Mouse (Mus musculus): ENCODE measurements at regions not wholly inside any gene's neighbourhood (a gene's known extent, or its start where the extent isn't known, plus 50 kb on each side); places are given as distances from the start of the nearest gene placed in this dataset.
A peak's percentile ranks its signal among the peaks of the same experiment; 100 is the strongest.

- no peak overlapping the region for H3K4me2 ChIP-seq
- ATAC-seq (ENCODE audit: low read depth): no peak
- no peaks in the 10 kb centered on the region for H3K27me3 ChIP-seq
- no peak for DNase-seq
- WGBS (ENCODE audit: insufficient replicate concordance): 41% methylated on average over 5 of the region's 5 CpGs
- H3K4me3 ChIP-seq (replicated peaks): no peak overlapping the region
- no peaks in the 10 kb centered on the region for H3K36me3 ChIP-seq
- no peak overlapping the region for H3K9ac ChIP-seq
- no peaks in the 10 kb centered on the region for H3K9me3 ChIP-seq (replicated peaks)
- H3K27ac ChIP-seq: no peak overlapping the region
- H3K4me1 ChIP-seq (replicated peaks): no peaks in the 10 kb centered on the region
Observed at GRCm38 (mm10) chr4:110038696-110039095, 60.8 kb downstream of the Dmrta2 start.

DNA sequence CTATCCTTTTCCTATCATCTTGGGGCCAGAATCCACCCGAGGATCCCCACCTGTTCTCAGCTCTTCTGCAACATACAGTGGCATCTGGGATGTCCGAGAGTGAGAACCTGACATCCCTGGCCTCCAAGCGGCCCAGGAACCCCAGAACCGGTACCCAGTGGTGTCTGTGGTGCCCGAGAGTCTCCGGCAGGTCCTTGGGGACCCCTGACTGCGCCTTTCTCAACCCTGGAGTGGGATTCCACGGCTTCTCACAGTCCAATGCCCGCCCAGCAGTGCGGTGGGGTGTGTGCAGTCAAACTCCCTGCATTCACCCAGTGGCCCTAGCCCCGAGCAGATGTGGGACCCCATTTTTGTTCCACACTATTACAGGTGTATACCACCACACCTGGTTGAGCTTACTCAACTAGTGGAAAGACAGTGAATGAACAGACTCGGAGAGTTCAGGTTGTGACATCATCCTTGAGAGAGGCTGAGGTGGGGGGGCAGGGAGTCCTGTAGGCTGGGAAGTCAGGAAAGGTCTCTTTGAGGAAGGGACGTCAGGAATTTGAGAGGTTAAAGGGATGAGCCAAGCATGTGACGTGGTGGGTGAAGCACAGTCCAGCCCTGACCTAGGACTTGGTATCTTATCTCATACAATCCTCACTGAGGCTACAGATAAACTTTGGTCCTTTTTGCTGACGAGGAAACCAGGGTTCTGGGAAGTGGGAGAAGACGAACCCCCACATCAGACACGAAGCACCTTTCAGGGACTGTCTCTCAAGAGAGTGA lies 67.2 kb downstream of the Dmrta2 start:
- Histone ChIP-seq H3K27ac (no peak overlapping the region), H3K27me3 (no peaks in the 10 kb centered on the region), H3K4me3 (replicated peaks) (no peak overlapping the region), H3K9me3 (replicated peaks) (no peaks in the 10 kb centered on the region), H3K9ac (no peak overlapping the region), H3K36me3 (no peaks in the 10 kb centered on the region), H3K4me2 (no peak overlapping the region), H3K4me1 (replicated peaks) (no peaks in the 10 kb centered on the region)
- DNase-seq: no peak
- ATAC-seq (ENCODE audit: low read depth): no peak
- WGBS (ENCODE audit: insufficient replicate concordance): 54% methylated on average over 17 of the region's 17 CpGs

- Histone ChIP-seq H3K9ac (no peak overlapping the region), H3K27ac (no peak overlapping the region), H3K36me3 (no peaks in the 10 kb centered on the region), H3K27me3 (peaks cover under 1% of the 10 kb centered on the region; the same call in 1 of the 2 replicates), H3K9me3 (replicated peaks) (no peaks in the 10 kb centered on the region), H3K4me3 (replicated peaks) (no peak overlapping the region), H3K4me1 (replicated peaks) (peaks cover 4% of the 10 kb centered on the region), H3K4me2 (no peak overlapping the region)
- no peak for DNase-seq
- no peak for ATAC-seq (ENCODE audit: low read depth)
- WGBS (ENCODE audit: insufficient replicate concordance): 65% methylated on average over 12 of the region's 12 CpGs
Observed at GRCm38 (mm10) chr4:110045651-110046269, 67.9 kb downstream of the Dmrta2 start.

DNA sequence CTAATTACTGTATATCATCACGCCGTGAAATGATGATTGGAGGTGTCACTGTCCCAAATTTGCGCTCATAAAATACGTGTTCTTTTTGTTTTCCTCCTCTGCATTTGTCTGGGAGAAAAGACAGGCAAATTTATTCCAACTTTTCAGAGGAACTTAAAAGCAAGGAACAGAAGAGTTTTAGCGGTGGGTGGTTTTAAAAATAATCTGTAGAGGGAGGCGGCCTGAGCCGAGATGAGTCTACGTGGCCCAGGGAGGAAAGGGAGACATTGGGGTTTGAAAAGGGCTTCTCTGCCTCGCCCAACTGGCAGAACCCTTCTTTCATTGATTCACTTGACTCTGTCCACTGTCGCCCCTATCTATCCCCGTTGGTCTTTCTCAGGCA lies 68.4 kb downstream of the Dmrta2 start:
- Histone ChIP-seq H3K27ac (no peak overlapping the region), H3K36me3 (no peaks in the 10 kb centered on the region), H3K4me2 (no peak overlapping the region), H3K9ac (no peak overlapping the region), H3K4me1 (replicated peaks) (peaks cover 9% of the 10 kb centered on the region), H3K27me3 (peaks cover 6% of the 10 kb centered on the region; the same call in 1 of the 2 replicates), H3K4me3 (replicated peaks) (no peak overlapping the region), H3K9me3 (replicated peaks) (no peaks in the 10 kb centered on the region)
- no peak for DNase-seq
- WGBS (ENCODE audit: insufficient replicate concordance): 79% methylated on average over 11 of the region's 11 CpGs
- ATAC-seq (ENCODE audit: low read depth): no peak

DNA sequence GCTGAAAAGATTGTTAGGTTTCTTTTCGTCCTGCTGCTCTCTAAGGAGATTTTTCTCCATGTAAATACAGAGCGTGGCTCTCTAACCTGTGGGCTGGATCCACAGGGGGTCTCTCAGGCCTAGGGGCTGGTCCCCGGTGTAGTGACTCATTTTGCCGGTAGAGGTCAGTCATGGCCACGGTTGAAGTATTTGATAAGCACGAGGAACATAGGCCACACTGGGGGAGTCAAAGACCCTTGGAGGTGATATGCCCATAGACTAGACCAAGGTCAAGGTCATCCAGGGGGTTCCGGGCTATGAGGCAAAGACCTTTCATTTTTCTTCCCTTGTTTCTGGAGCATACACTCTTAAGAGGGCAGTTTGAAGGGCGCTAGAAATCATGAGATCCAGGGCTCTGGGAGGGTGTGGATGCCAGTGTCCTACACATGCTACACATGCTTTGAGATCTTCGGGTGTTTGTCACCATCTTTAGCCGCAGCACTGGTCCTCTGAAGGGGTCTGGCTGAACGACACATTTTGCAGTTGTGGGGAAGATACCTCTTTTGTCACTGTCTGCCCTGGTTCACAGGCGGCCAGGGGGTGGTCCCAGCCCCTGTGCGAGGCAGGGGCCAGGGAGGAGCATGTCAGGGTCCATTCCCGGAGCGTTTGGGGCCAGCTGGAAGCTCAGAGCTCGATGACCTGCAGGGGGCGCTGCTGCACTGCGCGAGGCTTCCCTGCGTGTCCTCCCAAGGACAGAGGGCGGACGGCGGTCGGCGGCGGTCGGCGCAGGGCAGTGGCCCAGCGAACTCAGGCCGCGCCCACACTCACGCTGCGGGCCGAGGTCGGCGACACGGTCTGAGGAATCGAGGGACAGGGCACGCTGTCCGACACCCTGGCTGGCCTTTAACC lies 72.8 kb downstream of the Dmrta2 start:
- no peak overlapping the region for H3K27ac ChIP-seq
- 0 out of 2 replicates have a peak overlapping the region, but pooled peaks have one; percentile 26 for H3K9ac ChIP-seq
- H3K27me3 ChIP-seq: peaks cover 16% of the 10 kb centered on the region
- peak; percentile 70 for ATAC-seq (ENCODE audit: low read depth)
- no peaks in the 10 kb centered on the region for H3K9me3 ChIP-seq (replicated peaks)
- peak overlapping the region; percentile 41 for H3K4me3 ChIP-seq (replicated peaks)
- DNase-seq: peak; percentile 40
- 4% methylated on average over 40 of the region's 40 CpGs for WGBS (ENCODE audit: insufficient replicate concordance)
- peak overlapping the region; percentile 63 for H3K4me2 ChIP-seq
- peaks cover 9% of the 10 kb centered on the region for H3K4me1 ChIP-seq (replicated peaks)
- H3K36me3 ChIP-seq: no peaks in the 10 kb centered on the region

- DNase-seq: no peak
- H3K9ac ChIP-seq: 0 out of 2 replicates have a peak overlapping the region, but pooled peaks have one; percentile 26
- H3K4me3 ChIP-seq (replicated peaks): peak overlapping the region; percentile 41
- peak overlapping the region; percentile 63 for H3K4me2 ChIP-seq
- ATAC-seq (ENCODE audit: low read depth): no peak
- no peaks in the 10 kb centered on the region for H3K36me3 ChIP-seq
- peaks cover 9% of the 10 kb centered on the region for H3K4me1 ChIP-seq (replicated peaks)
- 12% methylated on average over 12 of the region's 12 CpGs for WGBS (ENCODE audit: insufficient replicate concordance)
- H3K27ac ChIP-seq: no peak overlapping the region
- H3K9me3 ChIP-seq (replicated peaks): no peaks in the 10 kb centered on the region
- peaks cover 16% of the 10 kb centered on the region for H3K27me3 ChIP-seq
Observed at GRCm38 (mm10) chr4:110051281-110051665, 73.4 kb downstream of the Dmrta2 start.

GRCm38 (mm10) chr4:110051872-110052271 lies 74.0 kb downstream of the Dmrta2 start:
- Histone ChIP-seq H3K4me2 (no peak overlapping the region), H3K9me3 (replicated peaks) (no peaks in the 10 kb centered on the region), H3K4me3 (replicated peaks) (no peak overlapping the region), H3K27me3 (peaks cover 16% of the 10 kb centered on the region), H3K4me1 (replicated peaks) (peaks cover 9% of the 10 kb centered on the region), H3K27ac (no peak overlapping the region), H3K9ac (no peak overlapping the region), H3K36me3 (no peaks in the 10 kb centered on the region)
- WGBS (ENCODE audit: insufficient replicate concordance): 48% methylated on average over 10 of the region's 10 CpGs
- ATAC-seq (ENCODE audit: low read depth) (no peak), DNase-seq (no peak)

DNA sequence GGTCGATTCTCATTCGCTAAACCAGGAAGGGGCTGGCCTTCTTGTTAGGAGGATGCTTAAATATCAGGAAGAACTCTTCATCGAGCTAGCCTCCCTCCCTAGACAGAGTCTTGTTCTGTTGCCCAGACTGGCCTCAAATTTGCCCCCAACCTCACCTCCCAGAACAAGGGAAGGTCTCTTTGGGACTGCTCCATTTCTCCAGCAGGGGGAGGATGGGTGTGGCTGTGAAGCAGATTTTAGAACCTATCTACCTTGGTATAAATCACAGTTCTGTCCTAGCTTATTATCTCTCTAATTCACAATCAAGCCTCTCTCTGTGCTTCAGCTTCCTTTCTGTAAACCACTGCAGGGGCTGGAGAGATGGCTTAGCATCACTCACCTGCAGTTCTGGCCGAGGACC lies 75.1 kb downstream of the Dmrta2 start:
- Histone ChIP-seq H3K27me3 (peaks cover 16% of the 10 kb centered on the region), H3K36me3 (no peaks in the 10 kb centered on the region)

GRCm38 (mm10) chr4:110073836-110074235 lies 96.0 kb downstream of the Dmrta2 start:
- H3K9ac ChIP-seq: no peak overlapping the region
- H3K9me3 ChIP-seq (replicated peaks): no peaks in the 10 kb centered on the region
- ATAC-seq (ENCODE audit: low read depth) (no peak), DNase-seq (no peak)
- H3K27me3 ChIP-seq: no peaks in the 10 kb centered on the region
- no peak overlapping the region for H3K4me2 ChIP-seq
- no peak overlapping the region for H3K4me3 ChIP-seq (replicated peaks)
- no peaks in the 10 kb centered on the region for H3K4me1 ChIP-seq (replicated peaks)
- H3K27ac ChIP-seq: no peak overlapping the region
- WGBS (ENCODE audit: insufficient replicate concordance): 55% methylated on average over 3 of the region's 3 CpGs
- H3K36me3 ChIP-seq: no peaks in the 10 kb centered on the region

More for the DNA sequence above, 75.1 kb downstream of the Dmrta2 start:
- ATAC-seq (ENCODE audit: low read depth): no peak
- no peak overlapping the region for H3K4me3 ChIP-seq (replicated peaks)
- H3K9me3 ChIP-seq (replicated peaks): no peaks in the 10 kb centered on the region
- peaks cover 9% of the 10 kb centered on the region for H3K4me1 ChIP-seq (replicated peaks)
- H3K4me2 ChIP-seq: no peak overlapping the region
- DNase-seq: no peak
- H3K9ac ChIP-seq: no peak overlapping the region
- H3K27ac ChIP-seq: no peak overlapping the region
- 70% methylated on average over 4 of the region's 4 CpGs for WGBS (ENCODE audit: insufficient replicate concordance)

DNA sequence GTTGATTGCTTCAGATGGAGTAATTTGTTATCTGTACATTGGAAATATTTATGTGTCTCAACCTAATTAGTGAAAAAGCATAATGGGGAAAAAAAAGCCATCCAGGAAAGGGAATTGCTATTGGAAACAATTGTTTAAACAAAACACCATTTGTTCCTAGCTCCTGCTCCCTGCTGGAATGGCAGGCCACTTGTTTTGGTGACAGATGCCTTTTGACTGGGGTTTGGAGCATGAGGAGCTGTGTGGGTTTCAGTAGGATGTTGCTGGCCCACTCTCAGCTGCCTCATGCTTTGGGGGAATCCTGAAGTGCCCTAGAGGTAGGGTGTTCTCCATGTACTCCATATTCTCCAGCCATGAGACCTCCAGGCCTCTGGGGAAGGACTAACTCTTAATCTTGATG lies 105.5 kb downstream of the Dmrta2 start:
- no peak overlapping the region for H3K27ac ChIP-seq
- H3K4me3 ChIP-seq (replicated peaks): no peak overlapping the region
- 0 out of 2 replicates have a peak, but pooled peaks cover 2% of the 10 kb centered on the region for H3K9me3 ChIP-seq (replicated peaks)
- no peak for DNase-seq
- H3K4me1 ChIP-seq (replicated peaks): no peaks in the 10 kb centered on the region
- H3K4me2 ChIP-seq: no peak overlapping the region
- ATAC-seq (ENCODE audit: low read depth): no peak
- no peak overlapping the region for H3K9ac ChIP-seq
- no peaks in the 10 kb centered on the region for H3K36me3 ChIP-seq
- H3K27me3 ChIP-seq: no peaks in the 10 kb centered on the region

GRCm38 (mm10) chr4:110087570-110088247 lies 109.9 kb downstream of the Dmrta2 start:
- WGBS (ENCODE audit: insufficient replicate concordance): 36% methylated on average over 9 of the region's 9 CpGs
- Histone ChIP-seq H3K4me2 (no peak overlapping the region), H3K27ac (no peak overlapping the region), H3K9ac (no peak overlapping the region), H3K9me3 (replicated peaks) (0 out of 2 replicates have a peak, but pooled peaks cover 2% of the 10 kb centered on the region), H3K27me3 (no peaks in the 10 kb centered on the region), H3K4me1 (replicated peaks) (no peaks in the 10 kb centered on the region), H3K4me3 (replicated peaks) (no peak overlapping the region), H3K36me3 (no peaks in the 10 kb centered on the region)
- DNase-seq (peak; percentile 7), ATAC-seq (ENCODE audit: low read depth) (no peak)
